Mouse (Mus musculus) liver, adult 2 months (tissue): ENCODE measurements around the gene Raver2.

Experiments
- CTCF ChIP-seq: fragments of 200-500 bp; IDR thresholded peaks from 2 replicates; pipeline ENCODE4 v1.5.1; 2011; ENCODE audit warnings: low read depth, low read length, control low read depth
- POLR2A ChIP-seq: fragments of 200-500 bp; IDR thresholded peaks from 2 replicates; pipeline ENCODE4 v1.6.1; 2011; ENCODE audit warnings: low read length, control low read depth; ENCODE audit not compliant: insufficient read depth; ENCODE audit errors: extremely low read depth

DNA sequence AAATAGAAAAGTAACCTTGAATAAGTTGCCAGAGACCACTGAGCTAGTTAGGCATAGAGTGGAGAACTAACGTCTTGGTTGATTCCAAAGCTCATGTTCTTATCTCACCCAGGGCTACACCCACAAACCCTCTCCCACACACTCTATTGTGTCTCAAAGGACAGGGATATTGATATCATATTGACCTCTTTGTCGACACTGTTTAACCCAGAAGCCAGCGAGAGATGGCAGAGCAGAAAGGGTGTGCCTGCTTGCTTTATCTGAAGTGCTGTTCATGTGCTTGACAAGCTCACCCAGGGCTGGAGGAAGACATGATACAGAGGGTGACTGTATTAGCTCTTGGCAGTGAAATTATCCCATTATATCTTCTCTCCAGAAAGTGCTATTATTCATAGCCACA lies 11.2 kb downstream of the Raver2 start:
- TF ChIP-seq POLR2A, result no peak
- TF ChIP-seq CTCF, result no peak
